Mouse (Mus musculus) B cell, adult (primary cell): ENCODE measurements around the gene Gm17359. TPM values are rescaled to one million over a fixed set of nuclear protein-coding genes. Genes with fewer than 3 reads are reported as not detected.

Source experiments
- total RNA-seq: library from RNA; stranded (reverse); gene quantifications from 4 replicates; pipeline ENCODE4 v1.2.4, GENCODE M21; 2023; ENCODE audit not compliant: inconsistent age

Gm17359 gene
- not detected in 4 replicates for total RNA-seq

GRCm38 (mm10) chr3:79336044-79336766 lies at the start of gene Gm17359:
Gene Gm17359, plus strand, starts transcription at chr3:79336661.

Other genes with a start within 250 kb of the Gm17359 start
- 13.5 to 19.5 TPM (median 17.0 TPM) in 4 replicates for gene Rapgef2, start 50.1 kb upstream of the Gm17359 start, total RNA-seq
- gene Fnip2, start 231.1 kb downstream of the Gm17359 start, total RNA-seq = 0.16 to 0.45 TPM (median 0.36 TPM) in 4 replicates